In genomic region chr1:150890017-150890416, GRCm38 (mm10) we compare ENCODE assay signal across 27 mouse cellular contexts.
DNase-seq lines count a peak whose midpoint lies in the region; ATAC-seq and TF ChIP-seq lines count a peak whose summit lies in the region.
"Had no signal": no experiment of that assay in that cellular context is flagged by ENCODE, and none has a peak within 500 bp of the region (broad histone marks: within the 10 kb centered on the region; RNA-seq: fewer than 3 reads in every experiment).

No protein-coding gene starts in this region.

- H3K27ac ChIP-seq in heart, embryonic 14.5 days (replicated peaks in 1 of 2; ENCODE audit: control insufficient read depth in 1 of 2, insufficient read depth in 1 of 2, low read depth in 2 of 2, low read length in 2 of 2), result peak overlapping the region; percentile 10 to 16; a peak in 2 of 4 replicates
- H3K27ac ChIP-seq in liver, adult 2 months (replicated peaks; ENCODE audit: insufficient read depth, low read depth, low read length), result no peak overlapping the region
- no peak overlapping the region for H3K27ac ChIP-seq in liver, postnatal 0 days (ENCODE audit: low read depth)
- H3K27ac ChIP-seq in lung, postnatal 0 days (ENCODE audit: low read length), result no peak overlapping the region
- H3K27ac ChIP-seq: hindbrain, embryonic 10.5 days; hindbrain, embryonic 15.5 days; layer of hippocampus, adult 2 months; left cerebral cortex, adult 2 months; limb, embryonic 13.5 days; liver, embryonic 12.5 days; midbrain, embryonic 12.5 days; neural tube, embryonic 13.5 days had no signal

- no peak for TF ChIP-seq CTCF in liver, adult 2 months (IDR thresholded peaks at IDR 0.05; ENCODE audit: low read depth, low read length)
- no peak for TF ChIP-seq CTCF in liver, postnatal 0 days (IDR thresholded peaks at IDR 0.05; ENCODE audit: low read depth)
- no peak for TF ChIP-seq CTCF in lung, postnatal 0 days (IDR thresholded peaks at IDR 0.05)

- no peak for TF ChIP-seq POLR2A in liver, adult 2 months (IDR thresholded peaks at IDR 0.05; ENCODE audit: extremely low read depth, insufficient read depth, low read length)

- WGBS in heart, embryonic 14.5 days, result 53% methylated on average over 4 of the region's 4 CpGs
- whole genome bisulfite sequencing in liver, adult 2 months, result 70% methylated on average over 4 of the region's 4 CpGs
- 53% methylated on average over 4 of the region's 4 CpGs for WGBS in liver, postnatal 0 days (ENCODE audit: insufficient replicate concordance)
- WGBS in lung, postnatal 0 days, result 60% methylated on average over 4 of the region's 4 CpGs

- no peak overlapping the region for H3K4me2 ChIP-seq in heart, embryonic 14.5 days (ENCODE audit: low read length)
- H3K4me2 ChIP-seq in liver, postnatal 0 days (ENCODE audit: low read depth, low read length), result no peak overlapping the region
- H3K4me2 ChIP-seq in lung, postnatal 0 days (replicated peaks; ENCODE audit: low read depth, low read length), result no peak overlapping the region
- H3K4me2 ChIP-seq: hindbrain, embryonic 15.5 days; limb, embryonic 13.5 days; liver, embryonic 12.5 days; midbrain, embryonic 12.5 days; neural tube, embryonic 13.5 days had no signal

- no peak overlapping the region for H3K9ac ChIP-seq in heart, embryonic 14.5 days (ENCODE audit: low read length)
- no peak overlapping the region for H3K9ac ChIP-seq in liver, adult 2 months (ENCODE audit: low read depth, low read length)
- no peak overlapping the region for H3K9ac ChIP-seq in liver, postnatal 0 days (replicated peaks)
- no peak overlapping the region for H3K9ac ChIP-seq in lung, postnatal 0 days (replicated peaks; ENCODE audit: low read depth)
- H3K9ac ChIP-seq: forebrain, postnatal 0 days; hindbrain, embryonic 15.5 days; limb, embryonic 13.5 days; liver, embryonic 12.5 days; midbrain, embryonic 12.5 days; neural tube, embryonic 13.5 days had no signal

- 0 out of 4 replicates have a peak, but pooled peaks cover 0 to 7% of the 10 kb centered on the region in 2 experiments for H3K4me1 ChIP-seq in heart, embryonic 14.5 days (ENCODE audit: control insufficient read depth in 2 of 2, insufficient read depth in 2 of 2, low read length in 2 of 2)
- no peaks in the 10 kb centered on the region; the same call in none of the 2 replicates for H3K4me1 ChIP-seq in liver, adult 2 months (ENCODE audit: control insufficient read depth, insufficient read depth, low read length)
- H3K4me1 ChIP-seq in liver, postnatal 0 days (ENCODE audit: insufficient read depth), result no peaks in the 10 kb centered on the region
- H3K4me1 ChIP-seq in lung, postnatal 0 days (ENCODE audit: insufficient read depth, low read depth, low read length), result no peaks in the 10 kb centered on the region
- H3K4me1 ChIP-seq: hindbrain, embryonic 10.5 days; hindbrain, embryonic 15.5 days; liver, embryonic 12.5 days; megakaryocyte, embryonic 14.5 days; midbrain, embryonic 12.5 days; neural tube, embryonic 13.5 days had no signal

- no peak for TF ChIP-seq EP300 in liver, postnatal 0 days (IDR thresholded peaks at IDR 0.05; ENCODE audit: low read depth)
- TF ChIP-seq EP300 in lung, postnatal 0 days (IDR thresholded peaks at IDR 0.05), result peak; percentile 70

- DNase-seq in heart, adult 8-10 months (ENCODE audit: low spot score), result no peak
- DNase-seq in liver, adult 2 months (ENCODE audit: extremely low read depth, low read depth, low spot score), result peak; percentile 1
- DNase-seq in liver, postnatal 0 days, result no peak
- DNase-seq in lung, postnatal 0 days (ENCODE audit: low spot score), result peak; percentile 54
- DNase-seq in lung, postnatal 36 days, result peak; percentile 51
- DNase-seq: adrenal gland, postnatal 25 days; cerebellum, adult 2 months; cerebellum, postnatal 14 days; forebrain, postnatal 0 days; heart, postnatal 10 days; kidney, adult 11 months; kidney, postnatal 25 days; thymus, postnatal 4 days had no signal

- no peaks in the 10 kb centered on the region for H3K36me3 ChIP-seq in heart, embryonic 14.5 days (ENCODE audit: control insufficient read depth, insufficient read depth, low read length)
- H3K36me3 ChIP-seq in liver, adult 2 months (ENCODE audit: control insufficient read depth, insufficient read depth, low read length), result no peaks in the 10 kb centered on the region
- H3K36me3 ChIP-seq in liver, postnatal 0 days (replicated peaks; ENCODE audit: insufficient read depth, low read length), result no peaks in the 10 kb centered on the region
- H3K36me3 ChIP-seq in lung, postnatal 0 days (ENCODE audit: insufficient read depth, low read length), result no peaks in the 10 kb centered on the region
- H3K36me3 ChIP-seq: hindbrain, embryonic 10.5 days; hindbrain, embryonic 15.5 days; limb, embryonic 13.5 days; liver, embryonic 12.5 days; midbrain, embryonic 12.5 days; neural tube, embryonic 13.5 days had no signal

- H3K27me3 ChIP-seq in heart, embryonic 14.5 days (ENCODE audit: control insufficient read depth, insufficient read depth, low read length), result no peaks in the 10 kb centered on the region
- H3K27me3 ChIP-seq in liver, adult 2 months (ENCODE audit: control insufficient read depth, insufficient read depth, low read length), result no peaks in the 10 kb centered on the region
- no peaks in the 10 kb centered on the region for H3K27me3 ChIP-seq in liver, postnatal 0 days (ENCODE audit: insufficient read depth, low read length)
- no peaks in the 10 kb centered on the region for H3K27me3 ChIP-seq in lung, postnatal 0 days (replicated peaks; ENCODE audit: insufficient read depth, low read length)
- H3K27me3 ChIP-seq: hindbrain, embryonic 15.5 days; limb, embryonic 13.5 days; liver, embryonic 12.5 days; megakaryocyte, embryonic 14.5 days; midbrain, embryonic 12.5 days; neural tube, embryonic 13.5 days had no signal

- H3K4me3 ChIP-seq in heart, embryonic 14.5 days (ENCODE audit: control insufficient read depth in 1 of 2, insufficient read depth in 1 of 2, low read depth in 1 of 2, low read length in 2 of 2), result no peak overlapping the region
- H3K4me3 ChIP-seq in liver, adult 2 months (ENCODE audit: insufficient read depth, low read depth, low read length), result no peak overlapping the region
- no peak overlapping the region for H3K4me3 ChIP-seq in liver, postnatal 0 days (ENCODE audit: low read depth, low read length)
- H3K4me3 ChIP-seq in lung, postnatal 0 days (ENCODE audit: low read depth, low read length), result no peak overlapping the region
- H3K4me3 ChIP-seq: erythroblast, embryonic 14.5 days; hindbrain, embryonic 10.5 days; hindbrain, embryonic 15.5 days; layer of hippocampus, adult 2 months; left cerebral cortex, adult 2 months; limb, embryonic 13.5 days; liver, embryonic 12.5 days; megakaryocyte, embryonic 14.5 days; midbrain, embryonic 12.5 days; neural tube, embryonic 13.5 days had no signal

- no peaks in the 10 kb centered on the region for H3K79me2 ChIP-seq in liver, adult 2 months (ENCODE audit: control insufficient read depth, insufficient read depth, low read length)

- peak; percentile 54; the same call in 1 of the 2 replicates for ATAC-seq in heart, embryonic 14.5 days (ENCODE audit: insufficient number of reproducible peaks, insufficient read depth, low FRiP score, low read depth)
- ATAC-seq in liver, postnatal 0 days, result no peak
- peak; percentile 69 for ATAC-seq in lung, postnatal 0 days
- no peak for ATAC-seq in monocyte, adult 5-6 weeks (replicated peaks; ENCODE audit: insufficient number of reproducible peaks, low FRiP score, low TSS enrichment, poor library complexity, severe bottlenecking)
- ATAC-seq: CD4-positive, CD25-positive, alpha-beta regulatory T cell, adult 4 months; forebrain, postnatal 0 days; inflammation-experienced regulatory T-cells, adult 6 months; liver, embryonic 12.5 days had no signal

- H3K9me3 ChIP-seq in heart, embryonic 14.5 days (ENCODE audit: control insufficient read depth, low read length), result no peaks in the 10 kb centered on the region
- no peaks in the 10 kb centered on the region for H3K9me3 ChIP-seq in liver, postnatal 0 days (ENCODE audit: low read length)
- H3K9me3 ChIP-seq in lung, postnatal 0 days (ENCODE audit: low read length), result no peaks in the 10 kb centered on the region
- H3K9me3 ChIP-seq: hindbrain, embryonic 10.5 days; hindbrain, embryonic 15.5 days; limb, embryonic 13.5 days; liver, embryonic 12.5 days; megakaryocyte, embryonic 14.5 days; midbrain, embryonic 12.5 days; neural tube, embryonic 13.5 days had no signal

Comparison
In these comparisons a context has a peak if more than half of its experiments do, and no peak if none do; other contexts are left out.
1. DNase-seq: peak in liver, adult 2 months (single experiment), lung, postnatal 0 days (single experiment) and lung, postnatal 36 days (single experiment); none in heart, adult 8-10 months (single experiment) and liver, postnatal 0 days (single experiment).
2. ATAC-seq: peak in heart, embryonic 14.5 days (single experiment) and lung, postnatal 0 days (single experiment); none in liver, postnatal 0 days (single experiment) and monocyte, adult 5-6 weeks (single experiment).
3. H3K27ac ChIP-seq: peak in heart, embryonic 14.5 days (2 of 2); none in liver, adult 2 months (single experiment), liver, postnatal 0 days (single experiment) and lung, postnatal 0 days (single experiment).